Mouse (Mus musculus) CH12.LX (cell line): Measurements from ENCODE around the gene Ndufa13. TPM values are rescaled to one million over a fixed set of nuclear protein-coding genes. Genes with fewer than 3 reads are reported as not detected.

Experiments used
- DNase-seq: peaks from one replicate; pipeline ENCODE4 v3.0.0-alpha.2; 2013; ENCODE audit errors: extremely low read depth
- H3K27ac ChIP-seq: 2 replicates; pipeline ENCODE4 v1.5.1; 2012; ENCODE audit warnings: low read depth, mild to moderate bottlenecking, control low read depth, moderate library complexity; ENCODE audit not compliant: insufficient read depth
- H3K27me3 ChIP-seq: replicated peaks from 2 replicates; pipeline ENCODE3; 2012; ENCODE audit warnings: inconsistent platforms
- H3K36me3 ChIP-seq, 2 experiments: replicated peaks in 1 of 2; 2 replicates each; pipeline versions ENCODE3 to v1.6.1; 2012; ENCODE audit warnings: inconsistent platforms in 1 of 2, low read length in 1 of 2, mild to moderate bottlenecking in 1 of 2, mixed read lengths in 1 of 2, moderate library complexity in 1 of 2; ENCODE audit not compliant: control insufficient read depth in 1 of 2, insufficient read depth in 1 of 2
- H3K4me1 ChIP-seq, 2 experiments: 2 replicates each; pipeline ENCODE4 v1.6.1; 2012; ENCODE audit warnings: inconsistent platforms in 1 of 2, moderate library complexity in 1 of 2; ENCODE audit not compliant: insufficient read depth in 2 of 2, control insufficient read depth in 1 of 2
- H3K4me2 ChIP-seq: 2 replicates; pipeline ENCODE4 v1.6.1; 2012; ENCODE audit warnings: low read depth, mild to moderate bottlenecking, control low read depth; ENCODE audit not compliant: poor library complexity, insufficient read depth, severe bottlenecking
- H3K4me3 ChIP-seq, 3 experiments: fragments of 150-350 bp in 1 of 3; sonication (generic) in 1 of 3; replicated peaks in 1 of 3; 2 replicates each; pipeline versions ENCODE3 to v1.5.1; 2011 to 2012; ENCODE audit warnings: low read depth in 2 of 3, low read length in 2 of 3, mild to moderate bottlenecking in 2 of 3, moderate library complexity in 2 of 3, control low read depth in 1 of 3, improper control_type of control experiment in 1 of 3, inconsistent platforms in 1 of 3, mixed read lengths in 1 of 3; ENCODE audit not compliant: poor library complexity in 1 of 3
- H3K79me2 ChIP-seq: replicated peaks from 2 replicates; pipeline ENCODE4 v1.6.1; 2012; ENCODE audit warnings: mild to moderate bottlenecking, moderate library complexity; ENCODE audit not compliant: control insufficient read depth, poor library complexity, insufficient read depth, severe bottlenecking; ENCODE audit errors: extremely low read depth
- H3K9ac ChIP-seq: 2 replicates; pipeline ENCODE4 v1.6.1; 2012; ENCODE audit warnings: low read depth, mild to moderate bottlenecking, control low read depth, moderate library complexity; ENCODE audit not compliant: insufficient read depth
- H3K9me3 ChIP-seq: replicated peaks from 2 replicates; pipeline ENCODE3; 2012; ENCODE audit warnings: low read length, inconsistent platforms, mixed read lengths
- CHD2 ChIP-seq: IDR thresholded peaks from 2 replicates; pipeline ENCODE4 v1.6.1; 2011; ENCODE audit warnings: low read length, improper control_type of control experiment
- ELF1 ChIP-seq: IDR thresholded peaks from 2 replicates; pipeline ENCODE4 v1.6.1; 2014; ENCODE audit warnings: low read depth, mild to moderate bottlenecking, inconsistent platforms, low read length, improper control_type of control experiment
- ETS1 ChIP-seq: conservative IDR thresholded peaks from 2 replicates; pipeline ENCODE4 v1.6.1; 2012; ENCODE audit warnings: low read depth, mild to moderate bottlenecking, inconsistent platforms, low read length, improper control_type of control experiment, moderate library complexity
- HCFC1 ChIP-seq: IDR thresholded peaks from 2 replicates; pipeline ENCODE4 v1.6.1; 2012; ENCODE audit warnings: low read depth, mild to moderate bottlenecking, inconsistent platforms, low read length, improper control_type of control experiment
- JUN ChIP-seq: IDR thresholded peaks from 2 replicates; pipeline ENCODE4 v1.6.1; 2011; ENCODE audit warnings: low read depth, mild to moderate bottlenecking, low read length, improper control_type of control experiment, moderate library complexity; ENCODE audit not compliant: insufficient read depth
- JUND ChIP-seq: conservative IDR thresholded peaks from 2 replicates; pipeline ENCODE4 v1.6.1; 2011; ENCODE audit warnings: low read depth, low read length, improper control_type of control experiment
- MAFK ChIP-seq: IDR thresholded peaks from 2 replicates; pipeline ENCODE4 v1.6.1; 2011; ENCODE audit warnings: low read length, improper control_type of control experiment; ENCODE audit not compliant: insufficient replicate concordance
- MAZ ChIP-seq: IDR thresholded peaks from 2 replicates; pipeline ENCODE4 v1.6.1; 2012; ENCODE audit warnings: low read depth, mild to moderate bottlenecking, inconsistent platforms, low read length, improper control_type of control experiment, moderate library complexity
- MEF2A ChIP-seq: IDR thresholded peaks from 2 replicates; pipeline ENCODE4 v1.6.1; 2014; ENCODE audit warnings: low read depth, mild to moderate bottlenecking, inconsistent platforms, low read length, improper control_type of control experiment, borderline replicate concordance
- NELFE ChIP-seq: IDR thresholded peaks from 2 replicates; pipeline ENCODE4 v1.6.1; 2011; ENCODE audit warnings: low read depth, low read length, improper control_type of control experiment
- SIN3A ChIP-seq: IDR thresholded peaks from 2 replicates; pipeline ENCODE4 v1.6.1; 2012; ENCODE audit warnings: low read length, improper control_type of control experiment, inconsistent platforms
- SMC3 ChIP-seq: IDR thresholded peaks from 2 replicates; pipeline ENCODE4 v1.6.1; 2011; ENCODE audit warnings: low read depth, low read length, improper control_type of control experiment
- TBP ChIP-seq: conservative IDR thresholded peaks from 2 replicates; pipeline ENCODE4 v1.6.1; 2011; ENCODE audit warnings: low read depth, low read length, improper control_type of control experiment
- TCF12 ChIP-seq: IDR thresholded peaks from 2 replicates; pipeline ENCODE4 v1.6.1; 2014; ENCODE audit warnings: low read depth, mild to moderate bottlenecking, inconsistent platforms, low read length, improper control_type of control experiment
- USF1 ChIP-seq: IDR thresholded peaks from 2 replicates; pipeline ENCODE4 v1.6.1; 2014; ENCODE audit warnings: low read depth, mild to moderate bottlenecking, inconsistent platforms, low read length, improper control_type of control experiment
- USF2 ChIP-seq: conservative IDR thresholded peaks from 2 replicates; pipeline ENCODE4 v1.6.1; 2011; ENCODE audit warnings: low read depth, low read length, improper control_type of control experiment
- ZC3H11A ChIP-seq: IDR thresholded peaks from 2 replicates; pipeline ENCODE4 v1.6.1; 2012; ENCODE audit warnings: low read depth, mild to moderate bottlenecking, inconsistent platforms, low read length, improper control_type of control experiment
- ZKSCAN1 ChIP-seq: IDR thresholded peaks from 2 replicates; pipeline ENCODE4 v1.6.1; 2012; ENCODE audit warnings: low read depth, inconsistent platforms, low read length, improper control_type of control experiment, borderline replicate concordance
- dilution Hi-C: fragments of 300-500 bp; cut with MboI; formaldehyde crosslinking; loops from 2 replicates; pipeline ENCODE4 v1.14.3; 2020; ENCODE audit warnings: low sequenced_read_pairs; ENCODE audit not compliant: extremely low pct_unique_long_range_greater_than_20kb, extremely low pct_ligation_motif_present
- in situ Hi-C: fragments of 300-500 bp; cut with MboI; formaldehyde crosslinking; loops from 3 replicates; pipeline ENCODE4 v1.14.3; 2019; ENCODE audit warnings: low sequenced_read_pairs, low pct_ligation_motif_present, low pct_unique_long_range_greater_than_20kb, mixed read lengths
- polyA plus RNA-seq: library from polyadenylated mRNA; unstranded; fragments of >175 nt; gene quantifications from 2 replicates; pipeline ENCODE4 v1.2.1, GENCODE M21; 2012; ENCODE audit warnings: low read depth; ENCODE audit not compliant: insufficient read length
- total RNA-seq, 2 experiments: library from RNA; depleted of rRNA; stranded (reverse); fragments of 300-350 nt in 1 of 2; fragments of >200 nt in 1 of 2; gene quantifications; 2 replicates each; pipeline ENCODE4 v1.2.3; 2012 to 2014

The Ndufa13 gene
- total and polyA plus RNA-seq, 3 experiments, result 74.7 to 177 (median 90.1) TPM

DNA sequence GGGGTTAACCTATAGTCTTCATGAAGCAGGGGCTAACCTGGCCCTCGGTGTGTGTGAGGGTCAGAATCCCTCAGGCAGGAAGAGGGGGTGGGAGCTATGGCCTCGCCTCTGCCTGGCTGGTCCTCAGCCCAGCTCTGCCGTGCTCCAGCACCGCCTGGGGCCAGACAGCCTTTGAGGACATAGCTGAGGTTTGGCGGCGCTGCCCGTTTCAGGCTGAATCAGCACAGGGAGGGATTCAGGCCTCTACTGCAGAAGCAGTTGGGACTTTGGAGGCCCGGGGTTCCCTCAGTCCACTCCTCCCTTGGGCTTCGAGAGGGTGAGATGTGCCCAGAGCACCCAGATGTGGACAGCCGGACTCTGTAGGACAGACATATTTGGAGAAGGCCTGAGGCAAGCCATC is 26.3 kb downstream of the Ndufa13 start:
- Histone ChIP-seq H3K36me3 (peaks cover 0 to 2% of the 10 kb centered on the region in 2 experiments), H3K9ac (no peak overlapping the region), H3K4me1 (no peaks in the 10 kb centered on the region), H3K9me3 (peaks cover 8% of the 10 kb centered on the region), H3K27ac (no peak overlapping the region), H3K79me2 (no peaks in the 10 kb centered on the region), H3K27me3 (no peaks in the 10 kb centered on the region), H3K4me2 (no peak overlapping the region), H3K4me3 (no peak overlapping the region)
- no peak for DNase-seq
- dilution Hi-C loops (no loop called here), in situ Hi-C loops (no loop called here)
- TF ChIP-seq JUN (no peak), SMC3 (no peak), SIN3A (no peak), ZKSCAN1 (no peak)

DNA sequence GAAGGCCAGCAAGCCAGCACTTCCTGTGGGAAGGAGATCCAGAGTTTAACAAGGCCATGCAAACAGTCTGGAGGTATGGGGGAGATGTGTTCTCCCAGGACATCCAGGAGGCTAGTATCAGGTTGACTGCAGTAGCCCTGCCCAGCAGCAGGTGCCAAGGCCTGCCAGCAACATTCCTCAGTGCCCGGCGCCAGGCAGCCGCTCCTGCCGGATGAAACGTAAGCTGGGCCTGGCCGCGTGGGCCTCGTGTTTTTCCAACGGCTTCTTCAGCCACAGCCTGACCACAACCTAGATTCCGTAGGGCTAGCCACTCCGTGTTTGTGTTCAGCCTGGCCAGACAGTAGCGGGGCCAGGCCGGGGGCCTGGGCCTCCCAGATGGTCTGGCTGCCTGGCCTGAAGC is 27.7 kb downstream of the Ndufa13 start:
- Histone ChIP-seq H3K9ac (no peak overlapping the region), H3K79me2 (no peaks in the 10 kb centered on the region), H3K4me1 (no peaks in the 10 kb centered on the region), H3K9me3 (no peaks in the 10 kb centered on the region), H3K4me2 (no peak overlapping the region), H3K4me3 (no peak overlapping the region), H3K27ac (no peak overlapping the region), H3K27me3 (no peaks in the 10 kb centered on the region), H3K36me3 (no peaks in the 10 kb centered on the region)
- DNase-seq, result no peak
- TF ChIP-seq MEF2A (no peak), CHD2 (no peak), MAZ (no peak), MAFK (no peak), JUND (no peak), USF2 (no peak), ZC3H11A (no peak), ETS1 (no peak), HCFC1 (no peak), USF1 (no peak), TCF12 (no peak), ELF1 (no peak), TBP (no peak), NELFE (no peak)
- in situ Hi-C loops, result no loop called here
- dilution Hi-C loops, result no loop called here
